Mouse (Mus musculus) right cerebral cortex, postnatal 14 days (tissue): ENCODE measurements at regions not wholly inside any gene's neighbourhood (a gene's known extent, or its start where the extent isn't known, plus 50 kb on each side); places are given as distances from the start of the nearest gene placed in this dataset.
"Not testable (repeated sequence)": the region's sequence is repeated elsewhere in the genome, so short reads cannot be mapped to it uniquely, and the experiment has no call there.

Source experiments
- DNase-seq: peaks from one replicate; pipeline ENCODE4 v3.0.0; 2022

DNA sequence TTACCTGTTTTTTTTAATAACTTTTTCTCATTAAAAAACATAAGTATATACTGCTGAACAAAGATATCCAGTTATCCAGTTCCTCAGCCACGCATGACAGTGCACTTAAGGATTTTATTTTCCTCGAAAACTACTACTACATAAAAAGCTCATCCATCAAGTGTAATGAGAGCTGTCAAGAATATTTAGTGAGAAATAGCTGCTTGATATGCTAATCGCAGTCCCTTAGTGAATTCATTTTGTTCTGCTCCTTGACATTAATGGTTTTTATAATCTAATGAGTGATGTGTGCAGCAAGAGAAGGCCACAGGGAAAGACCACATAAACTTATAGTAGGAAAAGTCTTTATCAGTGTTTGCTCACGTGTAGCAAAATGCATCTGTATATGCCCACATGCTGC lies 754.0 kb upstream of the Slc39a10 start:
- DNase-seq = no peak

DNA sequence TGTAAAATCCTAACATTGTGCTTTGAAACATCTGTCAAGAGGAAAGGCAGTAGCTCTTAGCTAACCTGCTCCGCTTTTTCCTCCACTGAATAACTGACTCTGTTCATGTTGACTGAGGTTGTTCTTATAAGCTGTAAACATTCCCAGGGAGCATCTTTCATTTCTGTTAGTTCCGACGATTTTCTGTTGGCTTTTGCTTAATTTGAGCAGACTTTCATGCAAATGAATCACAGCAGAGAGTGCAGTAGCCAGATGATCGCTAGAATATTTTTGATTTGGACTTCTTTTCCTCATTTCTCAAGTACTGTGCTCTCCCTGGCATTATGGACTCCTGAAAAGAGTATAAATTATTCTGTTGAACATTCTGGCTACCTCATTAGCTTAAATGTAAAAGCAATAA lies 713.9 kb upstream of the Slc39a10 start:
- no peak for DNase-seq

DNA sequence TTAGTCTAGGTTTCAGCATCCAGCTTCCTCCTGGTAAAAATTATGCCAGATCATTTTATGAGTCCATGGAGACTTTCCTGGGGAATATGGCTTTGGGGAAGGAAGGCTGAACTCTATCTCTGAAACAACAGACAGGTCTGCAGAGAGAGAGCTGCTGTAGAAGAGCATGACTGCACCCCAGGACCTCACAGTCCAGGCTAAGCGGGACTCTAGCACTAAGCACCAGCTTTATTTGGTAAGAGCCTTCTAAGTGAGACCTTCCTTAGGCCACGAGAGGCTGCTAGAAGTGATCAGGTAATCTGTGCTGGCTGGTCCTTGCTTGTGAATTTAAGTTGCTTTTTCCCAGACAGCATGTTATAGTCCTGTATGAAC lies 711.3 kb upstream of the Slc39a10 start:
- no peak for DNase-seq

DNA sequence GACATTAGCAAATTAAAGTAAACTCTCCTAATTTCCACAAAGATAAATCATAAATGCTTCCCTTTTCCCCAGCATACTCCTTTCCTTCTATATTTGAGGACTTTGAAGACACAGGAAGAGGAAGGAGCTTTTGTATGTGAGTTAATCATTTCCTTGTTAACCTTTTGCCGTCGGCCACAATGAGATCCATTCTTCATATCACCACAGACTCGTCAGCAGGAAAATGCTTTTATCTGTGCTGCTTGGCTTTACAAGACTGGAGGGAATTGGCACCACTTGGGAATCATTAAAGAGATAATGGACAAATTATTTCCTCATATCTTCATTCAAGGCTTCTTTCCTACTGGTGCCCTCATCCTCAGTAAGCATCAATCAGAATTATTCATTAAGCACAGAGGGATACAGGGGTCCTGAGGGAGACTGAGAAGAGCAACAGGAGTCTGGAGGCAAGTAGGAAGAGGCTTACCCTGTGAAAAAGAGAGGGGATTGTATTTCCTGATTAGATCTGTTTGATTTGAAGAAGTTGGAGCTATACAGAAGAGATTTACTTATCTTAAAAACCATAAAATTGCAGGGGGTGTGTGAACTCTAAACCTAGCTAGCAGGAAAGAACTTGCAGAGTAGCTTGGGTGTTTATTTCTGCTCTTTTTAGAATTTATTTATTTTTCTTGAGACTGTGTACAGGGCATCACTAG lies 710.8 kb upstream of the Slc39a10 start:
- no peak for DNase-seq

DNA sequence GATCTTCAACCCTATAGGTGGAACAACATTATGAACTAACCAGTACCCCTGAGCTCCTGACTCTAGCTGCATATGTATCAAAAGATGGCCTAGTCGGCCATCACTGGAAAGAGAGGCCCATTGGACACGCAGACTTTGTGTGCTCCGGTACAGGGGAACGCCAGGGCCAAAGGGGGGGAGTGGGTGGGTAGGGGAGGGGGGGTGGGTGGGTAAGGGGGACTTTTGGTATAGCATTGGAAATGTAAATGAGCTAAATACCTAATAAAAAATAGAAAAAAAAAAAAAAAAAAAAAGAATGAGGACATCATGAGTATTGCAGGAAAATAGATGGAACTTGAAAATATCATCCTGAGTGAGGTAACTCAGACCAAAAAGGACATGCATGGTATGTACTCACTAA lies 701.0 kb upstream of the Slc39a10 start:
- DNase-seq = not testable (repeated sequence)

DNA sequence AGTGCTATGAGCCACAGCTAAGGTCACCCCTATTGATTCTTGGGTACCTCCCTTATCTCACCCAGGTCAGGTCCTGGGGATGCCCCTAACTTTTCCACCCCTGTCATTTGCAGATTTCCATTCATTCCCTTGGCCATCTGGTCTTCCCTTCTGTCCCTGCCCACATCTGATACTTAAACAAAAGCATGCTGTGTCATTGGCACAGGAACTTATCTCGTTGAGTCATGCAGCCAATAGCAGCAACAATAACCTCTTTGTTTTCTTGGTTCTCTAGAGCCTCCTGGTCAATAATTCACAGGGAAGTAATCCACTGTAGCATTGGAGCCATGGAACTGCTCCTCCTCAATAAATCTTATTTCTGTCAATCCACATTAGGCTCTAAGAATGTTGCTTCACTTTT lies 653.0 kb upstream of the Slc39a10 start:
- no peak for DNase-seq

DNA sequence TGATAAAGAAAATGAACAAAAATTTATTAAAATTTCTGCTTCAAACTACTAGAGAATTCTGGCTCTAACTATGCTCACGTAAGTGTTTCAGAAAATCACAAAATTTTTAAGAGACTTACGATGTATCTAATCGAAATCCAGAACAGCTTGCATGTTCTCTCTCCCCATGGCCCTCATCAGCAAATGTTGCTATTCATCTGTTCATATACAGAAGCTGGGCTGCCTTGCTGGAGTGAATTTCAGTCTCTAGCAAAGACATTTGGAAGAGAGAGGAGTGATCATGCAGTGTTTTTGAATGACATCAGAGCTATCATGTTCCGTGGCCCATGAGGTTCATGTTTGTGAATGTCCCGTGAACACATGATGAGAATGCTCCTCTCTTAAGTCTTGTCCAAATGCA lies 618.8 kb upstream of the Slc39a10 start:
- DNase-seq = no peak

DNA sequence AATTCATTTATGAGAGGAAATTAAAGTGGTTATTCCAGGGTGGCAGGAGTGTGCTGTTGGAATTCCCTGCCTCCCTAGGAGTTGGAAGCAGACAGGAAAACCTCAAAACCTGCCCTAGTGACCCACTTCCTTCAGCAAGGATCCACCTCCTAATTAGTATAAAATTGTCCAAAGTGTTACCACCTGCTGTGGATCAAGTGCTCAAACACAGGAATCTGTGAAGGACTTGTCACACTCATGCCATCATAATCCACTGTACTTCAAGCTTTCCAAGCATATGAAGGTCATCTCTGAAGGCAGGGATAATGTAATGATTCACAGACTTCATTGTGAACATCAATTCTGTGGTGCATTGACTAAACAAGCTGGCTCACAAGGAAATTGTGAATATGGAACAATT lies 615.1 kb upstream of the Slc39a10 start:
- DNase-seq = no peak

DNA sequence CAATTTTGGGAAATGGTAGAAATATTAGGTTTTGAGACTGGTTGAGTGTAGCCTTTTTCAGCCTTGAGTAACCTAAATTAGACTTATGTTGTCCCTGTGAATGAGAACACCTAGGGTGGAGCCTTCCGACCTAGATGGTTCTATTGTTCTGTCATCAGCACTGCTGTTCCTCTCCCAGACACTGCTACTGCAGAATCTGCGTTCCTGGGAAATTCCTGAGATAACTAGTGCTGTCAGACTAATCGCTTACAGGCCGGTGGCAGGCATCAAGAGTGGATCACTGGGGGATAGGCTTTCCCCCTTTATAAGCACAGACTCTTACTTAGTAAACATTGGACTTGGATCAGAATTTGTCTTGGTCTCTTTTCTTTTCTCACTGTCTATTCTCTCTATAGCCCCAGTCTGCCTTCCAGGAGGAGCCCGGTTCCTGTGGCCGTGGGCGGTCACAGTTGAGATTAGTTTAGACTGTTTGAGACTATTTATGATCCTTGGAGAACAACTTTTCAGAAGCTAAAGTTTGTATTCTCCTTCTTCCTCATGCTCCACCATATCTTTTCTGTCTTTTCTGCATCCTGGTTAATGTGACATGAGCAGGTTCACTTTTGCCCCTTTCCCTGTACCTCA lies 596.0 kb upstream of the Slc39a10 start:
- no peak for DNase-seq

DNA sequence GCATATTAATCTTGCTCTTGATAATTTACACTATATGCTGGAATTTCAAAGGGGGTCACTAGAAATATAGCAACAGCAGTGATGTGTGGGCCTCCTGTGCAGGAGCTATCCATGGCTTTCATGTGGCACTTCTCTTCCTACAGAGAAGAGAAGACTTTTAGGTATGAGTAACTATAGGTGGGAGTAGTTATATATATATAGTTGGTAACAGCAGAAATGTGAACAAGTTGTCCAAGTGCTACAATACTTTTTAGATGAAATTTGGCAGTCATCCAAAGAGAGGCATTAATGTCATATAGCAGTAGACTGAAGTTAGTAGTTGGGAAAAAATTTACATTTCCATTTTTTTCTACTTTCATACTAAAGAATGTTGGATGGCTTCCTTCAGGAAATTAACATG lies 593.4 kb upstream of the Slc39a10 start:
- no peak for DNase-seq

DNA sequence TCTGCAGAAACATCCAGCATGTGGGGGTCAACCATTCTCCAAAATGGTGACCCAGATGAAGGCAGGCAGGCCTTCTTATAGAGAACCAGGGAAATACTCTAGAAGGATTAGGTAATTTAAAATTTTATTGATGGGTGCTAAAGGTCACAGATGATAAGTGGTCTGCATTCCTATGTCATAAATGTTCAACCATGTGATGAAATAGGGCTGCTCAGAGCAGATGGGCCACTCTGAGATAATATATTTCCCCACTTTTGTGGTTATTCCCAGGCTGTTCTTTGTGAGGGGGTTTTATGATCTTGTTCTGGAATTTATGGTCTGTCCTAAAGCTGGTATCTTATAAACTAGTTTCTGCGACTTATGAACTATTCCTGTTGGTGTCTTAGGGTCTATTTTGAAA lies 586.4 kb upstream of the Slc39a10 start:
- no peak for DNase-seq

DNA sequence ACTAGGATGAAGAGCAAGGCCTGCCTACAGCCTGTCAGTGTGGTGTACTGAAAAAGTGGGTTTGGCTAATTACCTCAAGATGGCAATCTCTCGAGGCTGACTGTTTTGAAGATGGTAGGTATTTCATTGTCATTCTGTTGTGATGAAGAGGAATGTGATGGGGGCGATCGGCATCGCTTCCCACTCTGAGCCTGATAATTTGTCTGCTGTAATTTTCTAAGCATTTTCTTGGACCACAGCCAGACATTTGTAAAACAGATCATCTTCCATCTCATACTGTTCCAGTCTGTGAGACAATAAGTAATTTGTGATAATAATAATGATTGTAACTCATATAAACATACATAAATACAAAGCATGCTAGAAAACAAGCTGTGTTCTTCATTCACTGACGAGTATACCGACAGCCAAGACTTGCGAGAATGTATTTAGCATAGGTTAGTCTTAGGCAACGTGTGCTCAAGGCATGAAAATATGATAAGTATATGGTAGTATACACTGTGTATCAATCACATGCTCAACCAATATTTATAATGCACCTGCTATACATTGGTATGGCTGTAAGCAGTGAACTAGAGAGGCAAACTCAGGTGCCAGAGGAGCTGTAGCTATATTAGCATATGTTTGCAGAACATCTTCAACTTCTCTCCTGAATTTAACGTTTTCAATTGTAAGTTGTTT lies 574.1 kb upstream of the Slc39a10 start:
- no peak for DNase-seq

DNA sequence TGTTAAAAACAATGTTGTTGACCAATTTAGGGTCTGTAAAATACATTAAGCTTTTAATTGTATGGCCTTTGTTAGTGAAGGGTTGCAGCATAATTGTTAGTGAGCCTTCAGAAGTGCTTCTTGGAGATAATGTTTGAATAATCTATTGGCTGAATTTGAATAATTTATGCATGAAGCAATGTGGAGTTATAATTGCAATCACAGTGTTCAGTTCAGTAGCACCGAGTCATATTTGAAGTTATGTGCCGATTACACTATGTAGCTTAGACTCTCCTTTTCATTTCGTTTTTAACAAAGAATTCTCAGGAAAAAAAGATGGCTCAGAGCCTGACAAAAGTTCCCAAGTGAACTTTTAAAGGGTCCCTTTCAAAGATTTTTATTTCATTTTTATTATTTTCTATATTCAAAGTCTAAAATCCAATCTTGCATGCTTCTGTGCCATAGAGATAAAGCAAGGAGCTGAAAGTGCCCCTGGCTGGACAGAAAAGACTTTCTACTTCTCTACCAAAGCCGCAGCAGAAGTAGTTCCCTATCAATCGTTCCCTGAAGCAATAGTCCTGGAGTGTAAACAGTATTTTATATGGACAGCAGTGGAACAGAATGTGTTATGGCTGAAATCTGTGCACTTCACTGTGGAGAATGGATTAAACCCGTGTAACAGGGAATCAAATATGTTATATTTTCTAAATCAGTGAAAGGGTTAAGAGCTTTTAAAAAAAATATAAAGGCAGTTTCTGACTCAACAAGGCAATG lies 556.3 kb upstream of the Slc39a10 start:
- DNase-seq = no peak

DNA sequence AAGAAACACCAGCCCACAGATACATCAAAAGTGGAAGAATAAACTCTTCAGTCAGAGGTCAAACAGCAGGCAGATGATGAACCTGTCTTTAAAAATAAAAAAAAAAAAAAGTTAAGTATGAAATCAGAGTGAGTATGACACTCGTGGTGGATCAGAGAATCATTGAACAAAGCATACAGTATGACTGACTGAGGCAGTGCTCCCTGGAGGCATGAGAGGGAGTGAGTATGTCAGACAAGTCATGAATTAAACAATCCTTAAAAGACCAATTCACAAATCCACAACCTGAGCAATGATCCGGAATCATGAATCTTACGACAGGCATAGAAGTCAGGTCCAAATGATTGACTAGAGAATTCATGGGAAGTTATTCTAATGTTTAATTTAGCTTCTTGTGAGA lies 555.4 kb upstream of the Slc39a10 start:
- no peak for DNase-seq

DNA sequence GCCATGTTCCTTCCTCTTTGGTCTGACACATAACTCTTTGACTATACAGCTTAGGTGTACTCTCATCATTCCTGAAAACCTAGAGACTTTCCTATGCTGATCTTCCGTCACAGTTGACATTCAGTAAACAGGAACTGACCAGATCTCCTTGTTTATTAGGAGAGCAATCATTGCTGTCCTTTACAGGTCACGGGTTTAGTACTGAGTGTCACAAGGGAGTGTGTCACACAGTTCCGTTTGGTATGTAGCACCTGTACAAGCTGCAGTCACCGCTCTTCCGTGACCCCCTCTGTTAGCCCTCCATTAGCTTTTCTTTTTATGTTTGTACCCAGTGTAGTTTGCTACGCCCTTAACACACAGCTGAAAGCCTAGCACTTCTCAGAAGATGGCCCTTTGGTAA lies 553.4 kb upstream of the Slc39a10 start:
- no peak for DNase-seq

DNA sequence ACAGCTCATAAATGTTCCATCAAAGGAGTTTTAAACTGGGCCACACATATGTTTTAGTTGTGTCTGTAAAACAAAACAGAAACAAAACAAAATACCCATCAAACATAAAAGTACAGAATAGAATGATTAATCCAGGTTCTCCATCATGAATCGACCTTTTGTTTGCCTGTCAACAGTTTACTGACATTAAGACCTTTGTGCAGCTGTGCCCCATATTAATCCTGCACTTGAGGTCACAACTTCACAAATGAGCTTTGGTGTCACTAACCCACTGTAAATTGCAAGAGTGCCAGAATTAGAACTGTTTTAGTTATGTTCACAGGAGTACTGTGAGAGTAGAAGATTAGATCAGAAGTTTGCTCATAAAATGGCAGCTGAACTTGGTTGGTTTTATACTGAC lies 540.2 kb upstream of the Slc39a10 start:
- no peak for DNase-seq

DNA sequence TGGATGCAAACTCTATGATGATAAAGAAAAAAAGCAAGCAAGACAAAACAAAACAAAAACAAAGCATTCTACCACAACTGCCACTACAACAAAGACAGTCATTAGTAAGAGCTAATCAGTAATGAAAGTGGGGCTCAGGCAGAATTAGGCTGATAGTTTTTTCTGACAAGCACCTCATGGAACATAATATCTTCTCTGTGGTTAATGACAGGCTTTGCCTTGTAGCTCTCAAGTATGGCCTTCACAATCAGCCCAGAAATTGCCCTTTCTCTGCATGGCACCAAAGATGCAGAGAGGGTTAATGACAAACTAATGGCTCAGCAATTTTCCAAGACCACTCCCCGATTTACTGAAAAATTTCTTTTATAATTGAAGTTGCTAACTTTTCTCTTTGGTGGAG lies 512.5 kb upstream of the Slc39a10 start:
- no peak for DNase-seq

DNA sequence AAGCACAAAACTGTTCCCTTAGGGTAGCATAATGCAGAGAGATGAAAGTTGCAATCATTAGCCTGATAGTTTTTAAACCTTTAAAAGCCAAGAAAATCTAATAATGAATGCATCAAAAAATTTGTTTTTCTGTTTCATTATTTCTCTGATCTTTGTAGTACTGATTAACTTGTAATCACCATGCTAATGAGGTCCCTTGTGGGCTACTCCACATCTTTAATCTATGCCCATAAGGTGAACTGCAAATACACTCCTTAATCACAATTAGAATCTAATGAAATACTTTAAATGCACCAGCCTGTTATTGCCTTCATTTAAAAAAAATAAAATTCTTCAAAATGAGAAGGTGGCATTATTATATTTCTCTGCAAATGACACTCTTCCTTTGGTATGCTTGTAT lies 493.9 kb upstream of the Slc39a10 start:
- DNase-seq = no peak

DNA sequence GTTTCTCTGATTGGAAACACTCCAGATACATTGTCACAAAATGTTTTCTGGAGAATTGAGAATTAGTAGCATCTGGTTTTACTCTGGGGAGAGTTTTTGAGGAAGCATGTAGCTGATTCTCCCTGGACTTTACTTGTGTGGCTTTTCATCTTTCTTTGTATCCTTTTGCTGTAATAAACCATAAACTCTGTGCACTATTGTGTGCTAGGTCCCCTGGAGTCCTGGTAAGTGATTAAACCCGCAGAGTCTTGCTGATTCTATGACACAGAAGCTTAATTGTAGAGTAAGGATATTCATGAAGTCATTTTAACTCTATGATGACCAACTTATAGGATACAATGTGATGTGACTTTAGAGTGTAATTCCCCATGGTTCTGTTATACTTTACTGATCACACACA lies 486.1 kb upstream of the Slc39a10 start:
- no peak for DNase-seq

DNA sequence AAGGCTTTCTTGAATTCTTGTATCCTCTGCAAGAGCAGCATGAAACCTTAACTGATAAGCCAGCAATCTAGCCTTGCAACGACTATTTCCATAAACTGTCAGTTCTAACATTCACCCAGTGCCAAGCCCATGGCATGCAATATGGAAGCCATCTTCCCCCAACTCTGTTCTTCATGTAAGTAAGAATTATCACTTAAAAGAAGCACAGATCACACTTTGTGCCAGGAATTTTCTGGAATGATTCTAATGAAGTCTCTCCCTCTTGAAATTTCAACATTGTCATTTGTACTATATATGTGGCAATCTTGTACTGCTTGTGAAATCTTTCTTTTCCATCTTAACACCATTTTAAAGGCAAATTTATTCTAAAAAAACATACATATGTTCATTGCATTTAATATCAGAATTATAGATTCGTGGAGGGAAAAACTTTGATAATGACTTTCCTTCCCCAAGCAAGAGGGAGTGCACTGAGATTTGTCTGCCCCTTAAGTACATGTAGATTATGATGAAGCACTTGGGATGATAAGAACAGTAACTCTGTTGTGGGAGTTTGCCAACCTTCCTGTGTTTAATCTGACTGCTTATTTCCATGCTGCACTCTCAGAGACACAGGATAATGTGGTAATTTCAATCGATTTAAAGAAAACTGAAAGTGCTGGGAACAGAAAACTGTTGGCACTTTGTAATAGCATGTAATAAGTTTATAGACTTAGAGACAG lies 447.2 kb upstream of the Slc39a10 start:
- DNase-seq = no peak

DNA sequence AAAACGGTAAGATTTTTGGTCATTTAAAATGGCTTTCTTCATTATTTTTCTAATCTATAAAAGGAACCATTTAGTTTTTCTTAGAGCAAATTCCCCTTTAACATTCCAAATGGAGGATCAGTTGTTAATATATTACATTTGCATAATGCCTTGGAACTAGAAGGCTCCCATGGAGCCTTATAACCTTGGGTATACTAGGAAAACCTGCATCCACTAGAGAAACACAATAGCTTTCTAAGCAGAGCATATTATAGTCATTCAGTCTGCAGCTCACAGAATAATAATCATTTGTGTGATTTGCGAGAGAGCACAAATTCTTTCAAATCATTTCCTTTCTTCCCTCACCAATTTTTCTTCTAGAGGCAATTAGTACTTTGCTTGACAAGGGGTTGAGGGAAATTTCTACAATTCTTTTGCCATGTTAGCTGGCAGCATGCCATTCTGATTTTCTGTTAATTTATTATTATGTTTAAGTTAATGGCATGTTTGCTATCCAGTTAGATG lies 418.0 kb upstream of the Slc39a10 start:
- no peak for DNase-seq

DNA sequence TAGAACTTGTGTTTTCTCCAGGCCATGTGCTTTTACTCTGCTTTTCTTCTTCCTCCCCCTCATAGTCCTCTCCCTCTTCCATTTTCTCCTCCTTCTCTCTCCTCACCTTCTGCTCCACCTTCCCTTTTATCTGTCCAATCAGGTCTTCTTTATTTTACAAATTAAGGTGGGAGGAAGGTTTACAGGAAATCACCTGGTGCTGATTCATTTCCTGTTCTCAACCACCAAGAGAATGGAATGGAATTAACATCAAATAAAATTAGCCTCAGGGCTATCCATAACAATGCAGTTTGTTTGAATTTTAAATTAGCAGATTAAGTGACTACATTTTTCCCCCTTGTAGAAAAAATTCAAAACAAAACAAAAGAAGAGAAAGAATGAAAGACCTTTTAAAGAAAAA lies 414.3 kb upstream of the Slc39a10 start:
- no peak for DNase-seq

DNA sequence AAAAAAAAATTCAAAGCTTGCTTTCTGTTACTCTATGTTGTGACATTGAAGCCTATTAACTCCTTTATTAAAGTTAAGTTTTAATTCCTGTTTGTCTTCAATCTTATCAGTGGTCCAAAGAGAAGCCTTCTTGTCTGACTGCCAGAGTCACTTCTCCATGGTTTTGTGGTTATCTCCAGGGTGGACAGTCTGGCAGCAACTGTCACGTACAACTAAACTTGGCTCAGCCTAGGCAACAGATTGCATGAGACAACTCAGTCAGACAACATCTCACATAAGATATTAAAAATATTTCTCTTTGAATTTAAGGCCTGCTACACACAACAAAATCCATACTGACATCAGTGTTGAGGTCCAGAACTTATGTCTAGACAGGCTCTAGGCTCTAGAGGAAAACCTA lies 406.7 kb upstream of the Slc39a10 start:
- DNase-seq = no peak
